In genomic region chr9:108573774-108574690, GRCm38 (mm10) we compare ENCODE assay signal across 8 mouse cellular contexts. TPM values are rescaled to one million over a fixed set of nuclear protein-coding genes. Genes with fewer than 3 reads are reported as not detected.
A peak's percentile ranks its signal among the peaks of the same experiment; 100 is the strongest.
DNase-seq lines count a peak whose midpoint lies in the region; ATAC-seq lines count a peak whose summit lies in the region.

No protein-coding gene starts in this region.

- DNase-seq in cerebellum, adult 11 months: peak; percentile 60
- no peak for DNase-seq in cerebellum, adult 8-10 months
- peak; percentile 63 for DNase-seq in right cerebral cortex, postnatal 14 days
- DNase-seq in right cerebral cortex, postnatal 36 days (ENCODE audit: low spot score in 2 of 2): no peak
- peak; percentile 75 for DNase-seq in embryo, embryonic 10 days (ENCODE audit: low spot score)
- DNase-seq in kidney, adult 8-10 months: peak; percentile 57 to 66
- peak; percentile 94 for DNase-seq in midbrain, embryonic 11.5 days (ENCODE audit: low spot score, missing footprints)

- no peaks in the 10 kb centered on the region for H3K9me3 ChIP-seq in midbrain, embryonic 11.5 days (ENCODE audit: control insufficient read depth, low read length)

- H3K27ac ChIP-seq in midbrain, embryonic 11.5 days (ENCODE audit: low read depth, low read length): no peak overlapping the region

- H3K36me3 ChIP-seq in midbrain, embryonic 11.5 days (ENCODE audit: control insufficient read depth, insufficient read depth, low read length): peaks cover 23% of the 10 kb centered on the region

- H3K27me3 ChIP-seq in midbrain, embryonic 11.5 days (ENCODE audit: control insufficient read depth, insufficient read depth, low read length): no peaks in the 10 kb centered on the region

- WGBS in midbrain, embryonic 11.5 days: 49% methylated on average over 26 of the region's 26 CpGs

- peaks cover 47% of the 10 kb centered on the region for H3K4me1 ChIP-seq in midbrain, embryonic 11.5 days (ENCODE audit: control insufficient read depth, insufficient read depth, low read length)

- H3K9ac ChIP-seq in midbrain, embryonic 11.5 days (ENCODE audit: low read length): no peak overlapping the region; the same call in 1 of the 2 replicates

- H3K4me3 ChIP-seq in midbrain, embryonic 11.5 days (ENCODE audit: low read depth, low read length): no peak overlapping the region

- ATAC-seq in midbrain, embryonic 11.5 days (ENCODE audit: low FRiP score): no peak
- no peak for ATAC-seq in megakaryocyte-erythroid progenitor cell, adult 5-6 weeks (replicated peaks; ENCODE audit: low FRiP score, low TSS enrichment, poor library complexity, severe bottlenecking)

- H3K4me2 ChIP-seq in midbrain, embryonic 11.5 days: 0 out of 2 replicates have a peak overlapping the region, but pooled peaks have one; percentile 11

RNA-seq across cellular contexts. Expression of gene Dalrd3, which starts 4.3 kb away (rescaled TPM):
- polyA plus RNA-seq in midbrain, embryonic 11.5 days (2014; fragmentation: Nextera tagmentation; extraction: Ambion mirVana): 158 and 172 TPM in 2 replicates
- 119 and 182 TPM in 2 replicates for total RNA-seq in megakaryocyte-erythroid progenitor cell, adult 5-6 weeks (2014; fragmentation: Nextera tagmentation)
- 27.5 and 61.0 TPM in 2 replicates for total RNA-seq in megakaryocyte-erythroid progenitor cell, adult 5-6 weeks (2017)

RNA-seq across cellular contexts. Expression of gene Wdr6, which starts 4.5 kb away (rescaled TPM):
- 117 and 132 TPM in 2 replicates for polyA plus RNA-seq in midbrain, embryonic 11.5 days (2014; fragmentation: Nextera tagmentation; extraction: Ambion mirVana)
- 33.2 and 34.7 TPM in 2 replicates for total RNA-seq in megakaryocyte-erythroid progenitor cell, adult 5-6 weeks (2014; fragmentation: Nextera tagmentation)
- total RNA-seq in megakaryocyte-erythroid progenitor cell, adult 5-6 weeks (2017): 25.8 and 26.8 TPM in 2 replicates

RNA-seq across cellular contexts. Expression of gene Ndufaf3, which starts 6.8 kb away (rescaled TPM):
- polyA plus RNA-seq in midbrain, embryonic 11.5 days (2014; fragmentation: Nextera tagmentation; extraction: Ambion mirVana): 51.7 and 51.9 TPM in 2 replicates
- total RNA-seq in megakaryocyte-erythroid progenitor cell, adult 5-6 weeks (2014; fragmentation: Nextera tagmentation): 21.9 and 31.1 TPM in 2 replicates
- total RNA-seq in megakaryocyte-erythroid progenitor cell, adult 5-6 weeks (2017): 14.1 and 28.7 TPM in 2 replicates

RNA-seq across cellular contexts. Expression of gene Impdh2, which starts 13.9 kb away (rescaled TPM):
- polyA plus RNA-seq in midbrain, embryonic 11.5 days (2014; fragmentation: Nextera tagmentation; extraction: Ambion mirVana): 182 and 186 TPM in 2 replicates
- 430 and 507 TPM in 2 replicates for total RNA-seq in megakaryocyte-erythroid progenitor cell, adult 5-6 weeks (2014; fragmentation: Nextera tagmentation)
- total RNA-seq in megakaryocyte-erythroid progenitor cell, adult 5-6 weeks (2017): 413 and 539 TPM in 2 replicates

RNA-seq across cellular contexts. Expression of gene P4htm, which starts 23.4 kb away (rescaled TPM):
- 7.2 and 9.8 TPM in 2 replicates for polyA plus RNA-seq in midbrain, embryonic 11.5 days (2014; fragmentation: Nextera tagmentation; extraction: Ambion mirVana)
- total RNA-seq in megakaryocyte-erythroid progenitor cell, adult 5-6 weeks (2014; fragmentation: Nextera tagmentation): 2.6 and 3.2 TPM in 2 replicates
- 1.5 TPM in 1 of 2 replicates, not detected in the other for total RNA-seq in megakaryocyte-erythroid progenitor cell, adult 5-6 weeks (2017)

Comparison
In these comparisons a context has a peak if more than half of its experiments do, and no peak if none do; other contexts are left out.
1. DNase-seq: peak in cerebellum, adult 11 months (single experiment), right cerebral cortex, postnatal 14 days (single experiment), embryo, embryonic 10 days (single experiment), kidney, adult 8-10 months (2 of 2) and midbrain, embryonic 11.5 days (single experiment); none in cerebellum, adult 8-10 months (single experiment) and right cerebral cortex, postnatal 36 days (0 of 2).